Mouse (Mus musculus) stomach, embryonic 15.5 days (tissue): Measurements from ENCODE around the gene Slc39a12. TPM values are rescaled to one million over a fixed set of nuclear protein-coding genes. Genes with fewer than 3 reads are reported as not detected.

Experiments
- ATAC-seq: fragments of 200-750 bp; cut with Nextera tagmentation; 2 replicates; pipeline ENCODE4 v1.8.0; 2017; ENCODE audit warnings: low read depth, moderate number of reproducible peaks, moderate TSS enrichment; ENCODE audit not compliant: insufficient read depth, low FRiP score
- H3K27ac ChIP-seq: fragments of 300-500 bp; sonication (generic); 2 replicates; pipeline ENCODE4 v1.5.1; 2015; ENCODE audit warnings: mild to moderate bottlenecking, inconsistent platforms
- H3K27me3 ChIP-seq: fragments of 300-500 bp; sonication (generic); replicated peaks from 2 replicates; pipeline ENCODE4 v1.6.1; 2015; ENCODE audit warnings: inconsistent platforms
- H3K36me3 ChIP-seq: fragments of 300-500 bp; sonication (generic); 2 replicates; pipeline ENCODE4 v1.6.1; 2015; ENCODE audit warnings: inconsistent platforms
- H3K4me1 ChIP-seq: fragments of 300-500 bp; sonication (generic); 2 replicates; pipeline ENCODE4 v1.6.1; 2015; ENCODE audit warnings: inconsistent platforms
- H3K4me2 ChIP-seq: fragments of 300-500 bp; sonication (generic); 2 replicates; pipeline ENCODE4 v1.6.1; 2015; ENCODE audit warnings: mild to moderate bottlenecking, inconsistent platforms
- H3K4me3 ChIP-seq: fragments of 300-500 bp; sonication (generic); replicated peaks from 2 replicates; pipeline ENCODE4 v1.5.1; 2015; ENCODE audit warnings: inconsistent platforms
- H3K9ac ChIP-seq: fragments of 300-500 bp; sonication (generic); 2 replicates; pipeline ENCODE4 v1.6.1; 2015; ENCODE audit warnings: inconsistent platforms
- H3K9me3 ChIP-seq: fragments of 300-500 bp; sonication (generic); 2 replicates; pipeline ENCODE4 v1.6.1; 2016; ENCODE audit warnings: inconsistent platforms
- WGBS: fragments of 180-500 bp; shearing (Covaris S2); methylation state at CpG from one replicate; pipeline ENCODE4 v1.1.7; 2015; 5-methylcytosine and 5-hydroxymethylcytosine counted together
- polyA plus RNA-seq: library from polyadenylated mRNA; unstranded; fragments of >200 nt; fragmentation: Nextera tagmentation; extraction: Ambion mirVana; gene quantifications from 2 replicates; pipeline ENCODE4 v1.2.1, GENCODE M21; 2015

Slc39a12 gene
- polyA plus RNA-seq, 1 experiment from 2014 or later, result 0.15 TPM

- no peak overlapping the region for H3K9ac ChIP-seq
- ATAC-seq, result no peak
Measured at GRCm38 (mm10) chr2:14496150-14496549, 108.0 kb downstream of the Slc39a12 start.

DNA sequence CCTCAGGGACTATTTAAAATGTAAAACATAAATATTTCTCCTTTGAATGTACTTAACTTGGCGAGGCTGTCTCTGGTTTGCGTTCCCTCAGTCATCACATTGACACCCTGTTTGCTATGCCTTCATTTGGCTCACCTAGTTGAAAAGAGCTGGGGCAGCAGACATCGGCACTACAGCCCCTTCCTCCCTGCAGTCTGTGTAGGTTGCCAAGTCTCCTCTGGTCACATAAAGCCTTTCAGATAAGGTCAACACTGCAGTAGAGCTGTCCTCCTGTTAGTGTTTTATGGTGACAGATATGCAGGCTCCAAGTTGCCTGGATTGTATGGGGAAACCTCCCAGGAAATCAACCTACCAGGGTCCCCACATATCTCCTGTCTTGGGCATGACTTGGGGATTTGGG, 114.4 kb downstream of the Slc39a12 start:
- no peaks in the 10 kb centered on the region for H3K9me3 ChIP-seq
- no peaks in the 10 kb centered on the region for H3K4me1 ChIP-seq
- ATAC-seq, result peak; percentile 50; the same call in 1 of the 2 replicates
- 0 out of 2 replicates have a peak overlapping the region, but pooled peaks have one; percentile 26 for H3K27ac ChIP-seq
- no peak overlapping the region for H3K9ac ChIP-seq
- H3K4me3 ChIP-seq, result no peak overlapping the region
- 14% methylated on average over 3 of the region's 3 CpGs for WGBS
- no peaks in the 10 kb centered on the region for H3K27me3 ChIP-seq
- no peaks in the 10 kb centered on the region for H3K36me3 ChIP-seq
- H3K4me2 ChIP-seq, result no peak overlapping the region

More at GRCm38 (mm10) chr2:14496150-14496549, 108.0 kb downstream of the Slc39a12 start:
- Histone ChIP-seq H3K36me3 (no peaks in the 10 kb centered on the region), H3K27ac (no peak overlapping the region), H3K9me3 (no peaks in the 10 kb centered on the region), H3K4me1 (no peaks in the 10 kb centered on the region), H3K4me2 (no peak overlapping the region), H3K4me3 (no peak overlapping the region), H3K27me3 (no peaks in the 10 kb centered on the region)
- WGBS, result 40% methylated on average over 2 of the region's 2 CpGs

GRCm38 (mm10) chr2:14518237-14518636, 130.1 kb downstream of the Slc39a12 start:
- 66% methylated on average over 5 of the region's 5 CpGs for WGBS
- Histone ChIP-seq H3K4me2 (no peak overlapping the region), H3K9me3 (no peaks in the 10 kb centered on the region), H3K36me3 (no peaks in the 10 kb centered on the region), H3K9ac (no peak overlapping the region), H3K4me3 (no peak overlapping the region), H3K27ac (no peak overlapping the region), H3K4me1 (no peaks in the 10 kb centered on the region), H3K27me3 (no peaks in the 10 kb centered on the region)
- no peak for ATAC-seq

DNA sequence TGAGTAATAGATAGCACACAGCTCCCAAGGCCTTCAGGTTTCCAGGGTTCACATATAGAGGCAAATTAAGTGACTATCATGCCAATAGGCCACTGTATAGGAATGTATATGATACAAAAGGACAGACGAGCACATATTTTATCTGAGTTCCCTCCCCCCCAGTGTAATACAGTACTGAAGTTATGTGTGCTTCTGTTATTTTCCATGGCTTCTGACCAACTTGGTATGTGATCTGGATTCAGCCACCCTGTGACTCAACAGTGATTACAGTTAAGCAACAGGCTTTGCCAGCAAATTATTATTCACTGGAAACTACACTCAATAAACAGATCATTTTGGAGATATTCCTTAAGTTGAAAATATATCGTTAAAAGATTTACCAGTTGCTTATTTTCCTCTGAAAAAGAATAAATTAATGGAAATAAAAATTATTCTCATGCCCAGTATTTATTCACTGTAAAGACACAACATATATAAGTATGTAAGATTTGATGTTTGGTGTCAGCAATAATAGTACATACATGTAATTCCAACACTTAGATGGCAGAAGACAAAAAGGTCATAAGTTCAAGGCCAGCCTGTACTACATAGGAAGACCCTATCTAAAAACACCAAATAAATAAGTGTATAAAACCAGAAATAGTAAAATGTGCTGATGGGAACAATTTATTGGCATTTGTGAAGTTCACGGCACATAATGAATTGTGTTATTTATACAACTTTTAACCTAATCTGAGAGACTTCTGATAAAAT, 146.4 kb downstream of the Slc39a12 start:
- H3K4me3 ChIP-seq, result no peak overlapping the region
- no peak overlapping the region for H3K9ac ChIP-seq
- no peak for ATAC-seq
- no peak overlapping the region for H3K4me2 ChIP-seq
- H3K36me3 ChIP-seq, result no peaks in the 10 kb centered on the region
- no peak overlapping the region for H3K27ac ChIP-seq
- no peaks in the 10 kb centered on the region for H3K27me3 ChIP-seq
- WGBS, result 72% methylated on average over 3 of the region's 3 CpGs
- H3K9me3 ChIP-seq, result no peaks in the 10 kb centered on the region
- no peaks in the 10 kb centered on the region for H3K4me1 ChIP-seq

GRCm38 (mm10) chr2:14535246-14535671, 147.1 kb downstream of the Slc39a12 start:
- no peaks in the 10 kb centered on the region for H3K27me3 ChIP-seq
- H3K4me3 ChIP-seq, result no peak overlapping the region
- no peaks in the 10 kb centered on the region for H3K36me3 ChIP-seq
- no peaks in the 10 kb centered on the region for H3K9me3 ChIP-seq
- WGBS, result 90% methylated on average over 3 of the region's 3 CpGs
- no peak overlapping the region for H3K4me2 ChIP-seq
- H3K27ac ChIP-seq, result no peak overlapping the region
- no peaks in the 10 kb centered on the region for H3K4me1 ChIP-seq
- ATAC-seq, result no peak
- no peak overlapping the region for H3K9ac ChIP-seq

DNA sequence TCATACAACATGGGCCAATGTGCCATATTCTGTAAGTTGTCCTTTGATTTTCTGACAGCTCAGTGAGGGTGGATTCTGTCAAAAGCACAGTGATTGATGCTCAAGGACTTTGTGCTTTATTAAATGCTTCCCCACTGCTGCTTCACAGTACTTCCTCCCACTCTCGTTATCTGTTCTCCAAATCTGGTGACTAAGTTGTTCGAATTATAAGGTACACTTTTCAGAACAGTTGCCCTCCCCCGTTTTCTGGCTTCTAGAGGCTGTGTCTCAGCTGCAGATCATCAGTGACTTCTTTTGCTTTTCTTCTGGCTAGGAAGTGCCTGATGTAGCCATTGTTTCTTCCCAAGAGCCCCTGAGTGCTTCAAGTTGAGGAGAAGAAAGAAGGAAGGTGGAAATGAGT, 149.7 kb downstream of the Slc39a12 start:
- no peak overlapping the region for H3K4me2 ChIP-seq
- no peak overlapping the region for H3K27ac ChIP-seq
- H3K4me3 ChIP-seq, result no peak overlapping the region
- no peaks in the 10 kb centered on the region for H3K9me3 ChIP-seq
- ATAC-seq, result no peak
- H3K36me3 ChIP-seq, result no peaks in the 10 kb centered on the region
- 71% methylated on average over 3 of the region's 3 CpGs for WGBS
- H3K4me1 ChIP-seq, result no peaks in the 10 kb centered on the region
- no peak overlapping the region for H3K9ac ChIP-seq
- no peaks in the 10 kb centered on the region for H3K27me3 ChIP-seq

- no peaks in the 10 kb centered on the region for H3K36me3 ChIP-seq
- no peaks in the 10 kb centered on the region for H3K27me3 ChIP-seq
- no peak overlapping the region for H3K9ac ChIP-seq
- H3K4me2 ChIP-seq, result no peak overlapping the region
- 36% methylated on average over 3 of the region's 3 CpGs for WGBS
- no peaks in the 10 kb centered on the region for H3K4me1 ChIP-seq
- no peak for ATAC-seq
- H3K27ac ChIP-seq, result no peak overlapping the region
- no peak overlapping the region for H3K4me3 ChIP-seq
- H3K9me3 ChIP-seq, result no peaks in the 10 kb centered on the region
Measured at GRCm38 (mm10) chr2:14543355-14543754, 155.2 kb downstream of the Slc39a12 start.

DNA sequence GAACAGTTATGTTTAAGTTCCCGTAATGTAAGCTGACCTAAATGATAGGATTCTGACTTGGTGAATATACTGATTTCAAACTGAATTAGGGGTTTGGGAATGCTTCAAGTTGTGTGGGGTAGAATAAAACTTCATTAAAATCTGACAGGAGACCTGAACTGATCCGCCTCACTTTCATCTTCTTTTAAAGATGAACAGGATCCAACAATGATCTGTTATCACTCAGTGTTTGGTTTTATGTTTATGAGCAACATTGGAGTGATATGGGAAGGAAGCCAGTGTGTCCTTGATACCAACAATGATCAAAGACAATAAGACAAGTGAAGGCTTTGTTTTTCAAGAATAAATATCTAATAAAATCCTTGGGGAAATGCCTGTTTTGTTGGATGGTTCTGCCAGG, 155.7 kb downstream of the Slc39a12 start:
- 79% methylated on average over 2 of the region's 2 CpGs for WGBS
- H3K9me3 ChIP-seq, result no peaks in the 10 kb centered on the region
- no peak overlapping the region for H3K4me2 ChIP-seq
- H3K4me3 ChIP-seq, result no peak overlapping the region
- H3K27ac ChIP-seq, result no peak overlapping the region
- H3K36me3 ChIP-seq, result no peaks in the 10 kb centered on the region
- no peak for ATAC-seq
- H3K27me3 ChIP-seq, result no peaks in the 10 kb centered on the region
- no peak overlapping the region for H3K9ac ChIP-seq
- no peaks in the 10 kb centered on the region for H3K4me1 ChIP-seq

Other genes with a start within 250 kb of the Slc39a12 start
- 2.9 and 3.9 TPM in 2 replicates for gene Tmem236, start 213.8 kb upstream of the Slc39a12 start, polyA plus RNA-seq
- 8.6 and 9.4 TPM in 2 replicates for gene Mrc1, start 158.9 kb upstream of the Slc39a12 start, polyA plus RNA-seq
- 3.0 and 3.5 TPM in 2 replicates for gene Cacnb2, start 214.8 kb downstream of the Slc39a12 start, polyA plus RNA-seq